Mouse (Mus musculus): Measurements from ENCODE around the gene Tpst1. TPM values are rescaled to one million over a fixed set of nuclear protein-coding genes. Genes with fewer than 3 reads are reported as not detected.

The Tpst1 gene
- polyA plus RNA-seq, 1 experiment from 2014 or later: 28.7 TPM

- no peaks in the 10 kb centered on the region for H3K4me1 ChIP-seq (replicated peaks; ENCODE audit: control insufficient read depth, insufficient read depth, low read length)
- WGBS: 96% methylated on average over 8 of the region's 8 CpGs
- no peaks in the 10 kb centered on the region for H3K36me3 ChIP-seq (ENCODE audit: control insufficient read depth, insufficient read depth)
- ATAC-seq: no peak
- H3K9me3 ChIP-seq (ENCODE audit: control insufficient read depth): no peaks in the 10 kb centered on the region
- H3K27ac ChIP-seq (ENCODE audit: low read depth, low read length): no peak overlapping the region
- no peak overlapping the region for H3K9ac ChIP-seq (ENCODE audit: low read depth, low read length)
- H3K4me3 ChIP-seq (ENCODE audit: low read depth, low read length): no peak overlapping the region
- H3K4me2 ChIP-seq (replicated peaks; ENCODE audit: low read depth): no peak overlapping the region
- H3K27me3 ChIP-seq (replicated peaks; ENCODE audit: control insufficient read depth, insufficient read depth, low read length): no peaks in the 10 kb centered on the region
- peak; percentile 50 for TF ChIP-seq CTCF (IDR thresholded peaks at IDR 0.05; ENCODE audit: low read depth)
These were observed 8.2 kb downstream of the Tpst1 start for GRCm38 (mm10) chr5:130081181-130081881.

- H3K4me2 ChIP-seq (replicated peaks; ENCODE audit: low read depth): no peak overlapping the region
- no peak overlapping the region for H3K9ac ChIP-seq (ENCODE audit: low read depth, low read length)
- H3K9me3 ChIP-seq (ENCODE audit: control insufficient read depth): no peaks in the 10 kb centered on the region
- TF ChIP-seq CTCF (IDR thresholded peaks at IDR 0.05; ENCODE audit: low read depth): no peak
- no peaks in the 10 kb centered on the region for H3K4me1 ChIP-seq (replicated peaks; ENCODE audit: control insufficient read depth, insufficient read depth, low read length)
- 70% methylated on average over 4 of the region's 4 CpGs for WGBS
- no peak for ATAC-seq
- no peak overlapping the region for H3K4me3 ChIP-seq (ENCODE audit: low read depth, low read length)
- no peaks in the 10 kb centered on the region for H3K36me3 ChIP-seq (ENCODE audit: control insufficient read depth, insufficient read depth)
- H3K27ac ChIP-seq (ENCODE audit: low read depth, low read length): no peak overlapping the region
- no peaks in the 10 kb centered on the region for H3K27me3 ChIP-seq (replicated peaks; ENCODE audit: control insufficient read depth, insufficient read depth, low read length)
These were observed 9.3 kb downstream of the Tpst1 start for GRCm38 (mm10) chr5:130082431-130082830.

DNA sequence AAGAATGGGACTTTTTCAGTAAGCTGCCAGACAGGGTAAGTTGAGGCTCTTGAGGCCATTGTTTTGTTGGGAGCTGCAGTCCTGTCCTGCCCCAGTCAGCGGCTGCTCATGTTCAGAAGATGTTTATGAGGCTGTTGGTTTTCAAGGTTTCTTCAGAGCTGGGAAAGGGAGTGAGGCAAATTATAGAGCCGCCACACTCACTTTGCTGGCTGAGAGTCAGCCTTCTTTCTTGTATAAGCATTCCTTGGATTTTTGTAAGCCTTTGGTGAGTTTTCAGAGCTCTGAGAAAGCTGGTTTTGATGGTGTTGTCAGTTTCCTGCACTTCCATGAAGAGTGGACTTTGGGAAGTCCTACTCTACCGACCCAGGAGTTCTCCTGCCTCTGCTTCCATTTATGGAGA is 11.1 kb downstream of the Tpst1 start:
- Histone ChIP-seq H3K4me3 (ENCODE audit: low read depth, low read length) (no peak overlapping the region), H3K4me1 (replicated peaks; ENCODE audit: control insufficient read depth, insufficient read depth, low read length) (no peaks in the 10 kb centered on the region), H3K9ac (ENCODE audit: low read depth, low read length) (no peak overlapping the region), H3K36me3 (ENCODE audit: control insufficient read depth, insufficient read depth) (no peaks in the 10 kb centered on the region), H3K27ac (ENCODE audit: low read depth, low read length) (peak overlapping the region; percentile 12; the same call in 1 of the 2 replicates), H3K27me3 (replicated peaks; ENCODE audit: control insufficient read depth, insufficient read depth, low read length) (no peaks in the 10 kb centered on the region), H3K4me2 (replicated peaks; ENCODE audit: low read depth) (no peak overlapping the region), H3K9me3 (ENCODE audit: control insufficient read depth) (no peaks in the 10 kb centered on the region)
- 67% methylated on average over 3 of the region's 3 CpGs for WGBS
- no peak for TF ChIP-seq CTCF (IDR thresholded peaks at IDR 0.05; ENCODE audit: low read depth)
- ATAC-seq: no peak

DNA sequence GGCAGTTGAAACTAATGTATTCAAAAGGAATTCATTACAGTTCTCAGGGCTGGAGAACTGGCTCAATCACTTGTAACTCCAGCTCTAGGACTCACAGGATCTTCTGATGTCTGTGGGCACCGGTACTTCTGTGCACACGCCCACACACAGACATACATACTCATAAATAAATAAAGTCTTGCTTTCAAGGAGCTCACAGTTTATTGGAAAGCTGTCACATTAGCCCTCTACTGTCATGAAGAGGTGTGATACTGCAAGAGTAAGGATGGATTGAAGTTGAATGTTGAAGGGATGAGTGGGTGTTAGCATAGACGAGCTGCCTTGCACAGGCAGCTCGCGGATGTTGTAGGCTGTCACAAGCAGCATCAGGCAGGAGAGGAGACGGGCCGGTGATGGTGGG is 14.9 kb downstream of the Tpst1 start:
- no peaks in the 10 kb centered on the region for H3K36me3 ChIP-seq (ENCODE audit: control insufficient read depth, insufficient read depth)
- ATAC-seq: no peak
- H3K9ac ChIP-seq (ENCODE audit: low read depth, low read length): no peak overlapping the region
- H3K4me1 ChIP-seq (replicated peaks; ENCODE audit: control insufficient read depth, insufficient read depth, low read length): no peaks in the 10 kb centered on the region
- H3K27me3 ChIP-seq (replicated peaks; ENCODE audit: control insufficient read depth, insufficient read depth, low read length): no peaks in the 10 kb centered on the region
- H3K27ac ChIP-seq (ENCODE audit: low read depth, low read length): no peak overlapping the region
- H3K4me3 ChIP-seq (ENCODE audit: low read depth, low read length): no peak overlapping the region
- no peaks in the 10 kb centered on the region for H3K9me3 ChIP-seq (ENCODE audit: control insufficient read depth)
- WGBS: 90% methylated on average over 7 of the region's 7 CpGs
- no peak for TF ChIP-seq CTCF (IDR thresholded peaks at IDR 0.05; ENCODE audit: low read depth)
- H3K4me2 ChIP-seq (replicated peaks; ENCODE audit: low read depth): no peak overlapping the region

- ATAC-seq: no peak
- Histone ChIP-seq H3K27ac (ENCODE audit: low read depth, low read length) (no peak overlapping the region), H3K27me3 (replicated peaks; ENCODE audit: control insufficient read depth, insufficient read depth, low read length) (no peaks in the 10 kb centered on the region), H3K9me3 (ENCODE audit: control insufficient read depth) (no peaks in the 10 kb centered on the region), H3K36me3 (ENCODE audit: control insufficient read depth, insufficient read depth) (no peaks in the 10 kb centered on the region), H3K4me1 (replicated peaks; ENCODE audit: control insufficient read depth, insufficient read depth, low read length) (no peaks in the 10 kb centered on the region), H3K4me2 (replicated peaks; ENCODE audit: low read depth) (no peak overlapping the region), H3K9ac (ENCODE audit: low read depth, low read length) (no peak overlapping the region), H3K4me3 (ENCODE audit: low read depth, low read length) (no peak overlapping the region)
- WGBS: 88% methylated on average over 4 of the region's 4 CpGs
- TF ChIP-seq CTCF (IDR thresholded peaks at IDR 0.05; ENCODE audit: low read depth): no peak
These were observed 15.5 kb downstream of the Tpst1 start for GRCm38 (mm10) chr5:130088612-130089011.

GRCm38 (mm10) chr5:130089177-130089576 is 16.1 kb downstream of the Tpst1 start:
- no peak overlapping the region for H3K9ac ChIP-seq (ENCODE audit: low read depth, low read length)
- H3K4me2 ChIP-seq (replicated peaks; ENCODE audit: low read depth): no peak overlapping the region
- H3K27ac ChIP-seq (ENCODE audit: low read depth, low read length): no peak overlapping the region
- no peak for ATAC-seq
- H3K9me3 ChIP-seq (ENCODE audit: control insufficient read depth): no peaks in the 10 kb centered on the region
- no peak for TF ChIP-seq CTCF (IDR thresholded peaks at IDR 0.05; ENCODE audit: low read depth)
- H3K4me3 ChIP-seq (ENCODE audit: low read depth, low read length): no peak overlapping the region
- 74% methylated on average over 7 of the region's 7 CpGs for WGBS
- no peaks in the 10 kb centered on the region for H3K4me1 ChIP-seq (replicated peaks; ENCODE audit: control insufficient read depth, insufficient read depth, low read length)
- H3K27me3 ChIP-seq (replicated peaks; ENCODE audit: control insufficient read depth, insufficient read depth, low read length): no peaks in the 10 kb centered on the region
- H3K36me3 ChIP-seq (ENCODE audit: control insufficient read depth, insufficient read depth): no peaks in the 10 kb centered on the region

Measured in intestine, postnatal 0 days (tissue).